Mouse (Mus musculus) forebrain, embryonic 15.5 days (tissue): ENCODE measurements around the gene Prkca. TPM values are rescaled to one million over a fixed set of nuclear protein-coding genes. Genes with fewer than 3 reads are reported as not detected.

Experiments
- ATAC-seq: fragments of 200-750 bp; cut with Nextera tagmentation; replicated peaks from 2 replicates; pipeline ENCODE4 v1.8.0; 2017; ENCODE audit warnings: mild to moderate bottlenecking, moderate TSS enrichment, moderate library complexity
- H3K27ac ChIP-seq: fragments of 300-500 bp; sonication (generic); replicated peaks from 2 replicates; pipeline ENCODE4 v1.5.1; 2015; ENCODE audit warnings: mild to moderate bottlenecking, inconsistent platforms
- H3K27me3 ChIP-seq: fragments of 300-500 bp; sonication (generic); 2 replicates; pipeline ENCODE4 v1.6.1; 2015; ENCODE audit warnings: inconsistent platforms
- H3K36me3 ChIP-seq: fragments of 300-500 bp; sonication (generic); 2 replicates; pipeline ENCODE4 v1.6.1; 2015; ENCODE audit warnings: mild to moderate bottlenecking, inconsistent platforms
- H3K4me1 ChIP-seq: fragments of 300-500 bp; sonication (generic); 2 replicates; pipeline ENCODE4 v1.6.1; 2015; ENCODE audit warnings: inconsistent platforms
- H3K4me2 ChIP-seq: fragments of 300-500 bp; sonication (generic); replicated peaks from 2 replicates; pipeline ENCODE4 v1.6.1; 2015; ENCODE audit warnings: mild to moderate bottlenecking, inconsistent platforms
- H3K4me3 ChIP-seq: fragments of 300-500 bp; sonication (generic); 2 replicates; pipeline ENCODE4 v1.5.1; 2015; ENCODE audit warnings: mild to moderate bottlenecking, inconsistent platforms
- H3K9ac ChIP-seq: fragments of 300-500 bp; sonication (generic); replicated peaks from 2 replicates; pipeline ENCODE4 v1.6.1; 2015; ENCODE audit warnings: mild to moderate bottlenecking, inconsistent platforms
- H3K9me3 ChIP-seq: fragments of 300-500 bp; sonication (generic); 2 replicates; pipeline ENCODE4 v1.6.1; 2016; ENCODE audit warnings: inconsistent platforms
- WGBS: fragments of 180-500 bp; shearing (Covaris S2); methylation state at CpG from one replicate; pipeline ENCODE4 v1.1.7; 2015; ENCODE audit warnings: mixed read lengths; 5-methylcytosine and 5-hydroxymethylcytosine counted together
- polyA plus RNA-seq: library from polyadenylated mRNA; unstranded; fragments of >200 nt; fragmentation: Nextera tagmentation; extraction: Ambion mirVana; gene quantifications from 2 replicates; pipeline ENCODE4 v1.2.1, GENCODE M21; 2015

The Prkca gene
- polyA plus RNA-seq, 1 experiment from 2014 or later, result 8.0 TPM

GRCm38 (mm10) chr11:107951431-107951830 is 392.3 kb downstream of the Prkca start:
- no peak overlapping the region for H3K9ac ChIP-seq
- H3K4me1 ChIP-seq, result peaks cover 40% of the 10 kb centered on the region
- ATAC-seq, result no peak
- H3K9me3 ChIP-seq, result no peaks in the 10 kb centered on the region
- peak overlapping the region; percentile 50; the same call in 1 of the 2 replicates for H3K27ac ChIP-seq
- H3K4me3 ChIP-seq, result no peak overlapping the region
- H3K27me3 ChIP-seq, result no peaks in the 10 kb centered on the region
- H3K36me3 ChIP-seq, result no peaks in the 10 kb centered on the region
- WGBS, result 75% methylated on average over 11 of the region's 11 CpGs
- no peak overlapping the region for H3K4me2 ChIP-seq

GRCm38 (mm10) chr11:107950658-107951057 is 393.1 kb downstream of the Prkca start:
- no peak overlapping the region for H3K4me2 ChIP-seq
- H3K4me3 ChIP-seq, result no peak overlapping the region
- no peaks in the 10 kb centered on the region for H3K27me3 ChIP-seq
- H3K9ac ChIP-seq, result no peak overlapping the region
- no peaks in the 10 kb centered on the region for H3K9me3 ChIP-seq
- H3K4me1 ChIP-seq, result peaks cover 35% of the 10 kb centered on the region
- H3K36me3 ChIP-seq, result no peaks in the 10 kb centered on the region
- peak overlapping the region; percentile 50 for H3K27ac ChIP-seq
- peak; percentile 44; the same call in 1 of the 2 replicates for ATAC-seq
- 65% methylated on average over 4 of the region's 4 CpGs for WGBS

- 62% methylated on average over 9 of the region's 9 CpGs for WGBS
- Histone ChIP-seq H3K4me2 (no peak overlapping the region), H3K27me3 (no peaks in the 10 kb centered on the region), H3K9ac (no peak overlapping the region), H3K36me3 (no peaks in the 10 kb centered on the region), H3K27ac (peak overlapping the region; percentile 25; the same call in 1 of the 2 replicates), H3K4me1 (peaks cover 31% of the 10 kb centered on the region), H3K9me3 (no peaks in the 10 kb centered on the region), H3K4me3 (no peak overlapping the region)
- ATAC-seq, result no peak
Measured at GRCm38 (mm10) chr11:107950211-107950610, 393.5 kb downstream of the Prkca start.

GRCm38 (mm10) chr11:107947951-107948350 is 395.8 kb downstream of the Prkca start:
- peaks cover 27% of the 10 kb centered on the region for H3K4me1 ChIP-seq
- no peaks in the 10 kb centered on the region for H3K27me3 ChIP-seq
- H3K4me2 ChIP-seq, result no peak overlapping the region
- H3K27ac ChIP-seq, result no peak overlapping the region
- H3K9me3 ChIP-seq, result no peaks in the 10 kb centered on the region
- H3K36me3 ChIP-seq, result peaks cover 6% of the 10 kb centered on the region
- no peak overlapping the region for H3K9ac ChIP-seq
- WGBS, result 98% methylated on average over 1 of the region's 1 CpGs
- no peak overlapping the region for H3K4me3 ChIP-seq
- no peak for ATAC-seq

GRCm38 (mm10) chr11:107946823-107947222 is 396.9 kb downstream of the Prkca start:
- WGBS, result 10% methylated on average over 5 of the region's 5 CpGs
- H3K4me3 ChIP-seq, result no peak overlapping the region
- peaks cover 6% of the 10 kb centered on the region for H3K36me3 ChIP-seq
- H3K9me3 ChIP-seq, result no peaks in the 10 kb centered on the region
- H3K9ac ChIP-seq, result no peak overlapping the region
- peaks cover 20% of the 10 kb centered on the region for H3K4me1 ChIP-seq
- H3K4me2 ChIP-seq, result no peak overlapping the region
- no peak for ATAC-seq
- no peaks in the 10 kb centered on the region for H3K27me3 ChIP-seq
- H3K27ac ChIP-seq, result 0 out of 2 replicates have a peak overlapping the region, but pooled peaks have one; percentile 23

- H3K36me3 ChIP-seq, result no peaks in the 10 kb centered on the region
- no peaks in the 10 kb centered on the region for H3K27me3 ChIP-seq
- no peak overlapping the region for H3K9ac ChIP-seq
- no peak overlapping the region for H3K4me3 ChIP-seq
- H3K27ac ChIP-seq, result no peak overlapping the region
- 94% methylated on average over 2 of the region's 2 CpGs for WGBS
- no peaks in the 10 kb centered on the region for H3K4me1 ChIP-seq
- no peak for ATAC-seq
- no peaks in the 10 kb centered on the region for H3K9me3 ChIP-seq
- H3K4me2 ChIP-seq, result no peak overlapping the region
Measured at GRCm38 (mm10) chr11:107936929-107937328, 406.8 kb downstream of the Prkca start.

- Histone ChIP-seq H3K9me3 (no peaks in the 10 kb centered on the region), H3K27me3 (no peaks in the 10 kb centered on the region), H3K4me1 (no peaks in the 10 kb centered on the region), H3K4me2 (no peak overlapping the region), H3K9ac (no peak overlapping the region), H3K36me3 (no peaks in the 10 kb centered on the region), H3K27ac (no peak overlapping the region), H3K4me3 (no peak overlapping the region)
- ATAC-seq, result no peak
- 84% methylated on average over 7 of the region's 7 CpGs for WGBS
Measured at GRCm38 (mm10) chr11:107931721-107932120, 412.0 kb downstream of the Prkca start.

- Histone ChIP-seq H3K36me3 (no peaks in the 10 kb centered on the region), H3K9ac (no peak overlapping the region), H3K4me2 (no peak overlapping the region), H3K4me1 (no peaks in the 10 kb centered on the region), H3K9me3 (no peaks in the 10 kb centered on the region), H3K27ac (no peak overlapping the region), H3K4me3 (no peak overlapping the region), H3K27me3 (no peaks in the 10 kb centered on the region)
- 90% methylated on average over 11 of the region's 11 CpGs for WGBS
- no peak for ATAC-seq
Measured at GRCm38 (mm10) chr11:107931288-107931687, 412.4 kb downstream of the Prkca start.

- Histone ChIP-seq H3K27me3 (no peaks in the 10 kb centered on the region), H3K4me3 (no peak overlapping the region), H3K27ac (no peak overlapping the region), H3K4me2 (no peak overlapping the region), H3K9ac (no peak overlapping the region), H3K36me3 (no peaks in the 10 kb centered on the region), H3K9me3 (no peaks in the 10 kb centered on the region), H3K4me1 (0 out of 2 replicates have a peak, but pooled peaks cover under 1% of the 10 kb centered on the region)
- no peak for ATAC-seq
- 61% methylated on average over 3 of the region's 3 CpGs for WGBS
Measured at GRCm38 (mm10) chr11:107929712-107930111, 414.0 kb downstream of the Prkca start.

- Histone ChIP-seq H3K4me3 (no peak overlapping the region), H3K9me3 (no peaks in the 10 kb centered on the region), H3K9ac (no peak overlapping the region), H3K27ac (no peak overlapping the region), H3K4me2 (no peak overlapping the region), H3K4me1 (peaks cover 22% of the 10 kb centered on the region), H3K27me3 (peaks cover 6% of the 10 kb centered on the region; the same call in 1 of the 2 replicates), H3K36me3 (no peaks in the 10 kb centered on the region)
- WGBS, result 38% methylated on average over 16 of the region's 16 CpGs
- no peak for ATAC-seq
Measured at GRCm38 (mm10) chr11:107919852-107920508, 423.7 kb downstream of the Prkca start.

- peak; percentile 68 for ATAC-seq
- peaks cover 11% of the 10 kb centered on the region; the same call in 1 of the 2 replicates for H3K27me3 ChIP-seq
- peaks cover 27% of the 10 kb centered on the region for H3K4me1 ChIP-seq
- H3K27ac ChIP-seq, result peak overlapping the region; percentile 56
- H3K36me3 ChIP-seq, result no peaks in the 10 kb centered on the region
- no peak overlapping the region for H3K4me2 ChIP-seq
- H3K9me3 ChIP-seq, result no peaks in the 10 kb centered on the region
- 19% methylated on average over 9 of the region's 9 CpGs for WGBS
- no peak overlapping the region for H3K9ac ChIP-seq
- no peak overlapping the region for H3K4me3 ChIP-seq
Measured at GRCm38 (mm10) chr11:107917721-107918235, 425.9 kb downstream of the Prkca start.

- peak; percentile 78 for ATAC-seq
- Histone ChIP-seq H3K9ac (peak within 1 kb of the TSS; percentile 47; the same call in 1 of the 2 replicates), H3K4me2 (peak within 1 kb of the TSS; percentile 65), H3K4me3 (peak within 1 kb of the TSS; percentile 48), H3K27me3 (peaks cover 11% of the 10 kb centered on the region; the same call in 1 of the 2 replicates), H3K4me1 (peaks cover 23% of the 10 kb centered on the region), H3K9me3 (no peaks in the 10 kb centered on the region), H3K27ac (no peak within 1 kb of the TSS), H3K36me3 (no peaks in the 10 kb centered on the region)
- WGBS, result 7% methylated on average over 36 of the region's 36 CpGs
Measured at GRCm38 (mm10) chr11:107914634-107915226, 429.0 kb downstream of the Prkca start, which contains the start of gene Cacng5. Gene Cacng5 (minus strand): TSS chr11:107915055.
